Mouse (Mus musculus) embryonic facial prominence, embryonic 11.5 days (tissue): ENCODE measurements around the gene B9d2. TPM values are rescaled to one million over a fixed set of nuclear protein-coding genes. Genes with fewer than 3 reads are reported as not detected.

Experiments
- ATAC-seq: fragments of 200-750 bp; cut with Nextera tagmentation; replicated peaks from 2 replicates; pipeline ENCODE4 v1.8.0; 2017; ENCODE audit warnings: low read depth; ENCODE audit not compliant: insufficient number of reproducible peaks, low FRiP score, low TSS enrichment
- DNase-seq: peaks from one replicate; pipeline ENCODE4 v3.0.0-alpha.2; 2015; ENCODE audit warnings: low spot score
- H3K27ac ChIP-seq: fragments of 300-500 bp; sonication (generic); replicated peaks from 2 replicates; pipeline ENCODE4 v1.5.1; 2014; ENCODE audit warnings: mild to moderate bottlenecking, low read depth, low read length, control low read depth
- H3K27me3 ChIP-seq: fragments of 300-500 bp; sonication (generic); 2 replicates; pipeline ENCODE4 v1.6.1; 2014; ENCODE audit warnings: mild to moderate bottlenecking, low read length, moderate library complexity, mixed read lengths; ENCODE audit not compliant: control insufficient read depth, insufficient read depth
- H3K36me3 ChIP-seq: fragments of 300-500 bp; sonication (generic); replicated peaks from 2 replicates; pipeline ENCODE4 v1.6.1; 2014; ENCODE audit warnings: low read depth, mild to moderate bottlenecking, low read length, moderate library complexity, mixed read lengths; ENCODE audit not compliant: control insufficient read depth, insufficient read depth
- H3K4me1 ChIP-seq: fragments of 300-500 bp; sonication (generic); 2 replicates; pipeline ENCODE4 v1.6.1; 2014; ENCODE audit warnings: low read length, mixed read lengths; ENCODE audit not compliant: control insufficient read depth, insufficient read depth
- H3K4me2 ChIP-seq: fragments of 300-500 bp; sonication (generic); 2 replicates; pipeline ENCODE4 v1.6.1; 2014; ENCODE audit warnings: low read depth, mild to moderate bottlenecking, control low read depth, low read length, moderate library complexity
- H3K4me3 ChIP-seq: fragments of 300-500 bp; sonication (generic); 2 replicates; pipeline ENCODE4 v1.5.1; 2014; ENCODE audit warnings: low read depth, low read length, control low read depth
- H3K9ac ChIP-seq: fragments of 300-500 bp; sonication (generic); replicated peaks from 2 replicates; pipeline ENCODE4 v1.6.1; 2014; ENCODE audit warnings: mild to moderate bottlenecking, control low read depth, low read length
- H3K9me3 ChIP-seq: fragments of 300-500 bp; sonication (generic); replicated peaks from 2 replicates; pipeline ENCODE4 v1.6.1; 2016; ENCODE audit warnings: mild to moderate bottlenecking, low read length, inconsistent platforms, mixed read lengths; ENCODE audit not compliant: control insufficient read depth
- WGBS: fragments of 180-500 bp; shearing (Covaris S2); extraction: QIAGEN DNeasy Blood & Tissue Kit; methylation state at CpG from one replicate; pipeline ENCODE4 v1.1.7; 2014; 5-methylcytosine and 5-hydroxymethylcytosine counted together
- polyA plus RNA-seq: library from polyadenylated mRNA; unstranded; fragments of >200 nt; fragmentation: Nextera tagmentation; extraction: Ambion mirVana; gene quantifications from 2 replicates; pipeline ENCODE4 v1.2.1, GENCODE M21; 2014

The B9d2 gene
- polyA plus RNA-seq, 1 experiment from 2014 or later, result 29.7 TPM

GRCm38 (mm10) chr7:25675405-25675804, 5.2 kb upstream of the B9d2 start:
- no peak for ATAC-seq
- Histone ChIP-seq H3K27me3 (peaks cover 26% of the 10 kb centered on the region), H3K9me3 (no peaks in the 10 kb centered on the region), H3K27ac (no peak overlapping the region), H3K9ac (no peak overlapping the region), H3K4me2 (no peak overlapping the region), H3K4me1 (no peaks in the 10 kb centered on the region), H3K36me3 (no peaks in the 10 kb centered on the region), H3K4me3 (no peak overlapping the region)
- DNase-seq, result no peak
- WGBS, result 37% methylated on average over 6 of the region's 6 CpGs

- Histone ChIP-seq H3K4me1 (no peaks in the 10 kb centered on the region), H3K9me3 (no peaks in the 10 kb centered on the region), H3K27ac (no peak overlapping the region), H3K36me3 (no peaks in the 10 kb centered on the region), H3K27me3 (peaks cover 26% of the 10 kb centered on the region), H3K9ac (no peak overlapping the region), H3K4me3 (no peak overlapping the region), H3K4me2 (no peak overlapping the region)
- 79% methylated on average over 15 of the region's 15 CpGs for WGBS
- no peak for ATAC-seq
- no peak for DNase-seq
Measured at GRCm38 (mm10) chr7:25676085-25676781, 4.3 kb upstream of the B9d2 start.

GRCm38 (mm10) chr7:25677013-25677412, 3.6 kb upstream of the B9d2 start:
- no peak for ATAC-seq
- DNase-seq, result no peak
- Histone ChIP-seq H3K36me3 (no peaks in the 10 kb centered on the region), H3K4me3 (no peak overlapping the region), H3K27ac (no peak overlapping the region), H3K27me3 (peaks cover 26% of the 10 kb centered on the region), H3K4me2 (no peak overlapping the region), H3K4me1 (no peaks in the 10 kb centered on the region), H3K9me3 (no peaks in the 10 kb centered on the region), H3K9ac (no peak overlapping the region)
- 91% methylated on average over 7 of the region's 7 CpGs for WGBS

- no peak for DNase-seq
Measured at GRCm38 (mm10) chr7:25679971-25680370, 609 bp upstream of the B9d2 start.

GRCm38 (mm10) chr7:25681341-25682231, 1.0 kb downstream of the B9d2 start:
- DNase-seq, result no peak
- no peak for ATAC-seq
- no peaks in the 10 kb centered on the region for H3K4me1 ChIP-seq
- no peak overlapping the region; the same call in 1 of the 2 replicates for H3K4me2 ChIP-seq
- no peaks in the 10 kb centered on the region for H3K36me3 ChIP-seq
- H3K9me3 ChIP-seq, result no peaks in the 10 kb centered on the region
- H3K4me3 ChIP-seq, result peak overlapping the region; percentile 60
- H3K9ac ChIP-seq, result no peak overlapping the region
- peaks cover 4% of the 10 kb centered on the region for H3K27me3 ChIP-seq
- no peak overlapping the region for H3K27ac ChIP-seq
- WGBS, result 58% methylated on average over 15 of the region's 15 CpGs

More at GRCm38 (mm10) chr7:25679971-25680370, 609 bp upstream of the B9d2 start:
- 9% methylated on average over 6 of the region's 6 CpGs for WGBS
- H3K9me3 ChIP-seq, result no peaks in the 10 kb centered on the region
- H3K36me3 ChIP-seq, result no peaks in the 10 kb centered on the region
- H3K27me3 ChIP-seq, result peaks cover 12% of the 10 kb centered on the region
- H3K9ac ChIP-seq, result no peak overlapping the region
- peak overlapping the region; percentile 60 for H3K4me3 ChIP-seq
- peak overlapping the region; percentile 59 for H3K4me2 ChIP-seq
- no peak overlapping the region for H3K27ac ChIP-seq
- no peaks in the 10 kb centered on the region for H3K4me1 ChIP-seq
- ATAC-seq, result no peak

GRCm38 (mm10) chr7:25683474-25684180, 3.0 kb downstream of the B9d2 start:
- Histone ChIP-seq H3K36me3 (no peaks in the 10 kb centered on the region), H3K9ac (no peak overlapping the region), H3K4me3 (no peak overlapping the region), H3K4me2 (no peak overlapping the region), H3K27me3 (peaks cover 21% of the 10 kb centered on the region), H3K4me1 (peaks cover 6% of the 10 kb centered on the region), H3K9me3 (no peaks in the 10 kb centered on the region), H3K27ac (no peak overlapping the region)
- WGBS, result 63% methylated on average over 7 of the region's 7 CpGs
- DNase-seq (no peak), ATAC-seq (no peak)

GRCm38 (mm10) chr7:25684659-25685058, 4.1 kb downstream of the B9d2 start:
- Histone ChIP-seq H3K36me3 (no peaks in the 10 kb centered on the region), H3K27ac (no peak overlapping the region), H3K4me2 (no peak overlapping the region), H3K27me3 (peaks cover 30% of the 10 kb centered on the region), H3K4me3 (no peak overlapping the region), H3K9ac (no peak overlapping the region), H3K9me3 (no peaks in the 10 kb centered on the region), H3K4me1 (peaks cover 10% of the 10 kb centered on the region)
- ATAC-seq, result no peak
- DNase-seq, result no peak
- WGBS, result 92% methylated on average over 6 of the region's 6 CpGs
